Mouse (Mus musculus): ENCODE measurements around the gene Prpf4b. TPM values are rescaled to one million over a fixed set of nuclear protein-coding genes. Genes with fewer than 3 reads are reported as not detected.
"Not testable (repeated sequence)": the region's sequence is repeated elsewhere in the genome, so short reads cannot be mapped to it uniquely, and the experiment has no call there.

The Prpf4b gene
- polyA plus RNA-seq, 1 experiment = 15.3 TPM

GRCm38 (mm10) chr13:34876481-34876880 lies 1.4 kb downstream of the Prpf4b start:
- no peak overlapping the region; the same call in 1 of the 2 replicates for H3K27ac ChIP-seq (ENCODE audit: insufficient read depth, low read depth, low read length)

GRCm38 (mm10) chr13:34892871-34893270 lies 17.8 kb downstream of the Prpf4b start:
- no peak for TF ChIP-seq CTCF (conservative IDR thresholded peaks at IDR 0.05; ENCODE audit: insufficient read depth, insufficient read length, low read depth, low read length)
- no peak for TF ChIP-seq POLR2A (IDR thresholded peaks at IDR 0.05; ENCODE audit: low read depth, low read length)
- WGBS = 86% methylated on average over 1 of the region's 1 CpGs
- no peak for DNase-seq

More at GRCm38 (mm10) chr13:34876481-34876880, 1.4 kb downstream of the Prpf4b start:
- H3K4me1 ChIP-seq (ENCODE audit: control insufficient read depth, insufficient read depth, low read length) = peaks cover 6% of the 10 kb centered on the region; the same call in 1 of the 2 replicates
- TF ChIP-seq CTCF (conservative IDR thresholded peaks at IDR 0.05; ENCODE audit: insufficient read depth, insufficient read length, low read depth, low read length) (no peak), POLR2A (IDR thresholded peaks at IDR 0.05; ENCODE audit: low read depth, low read length) (no peak)
- WGBS = 3% methylated on average over 3 of the region's 3 CpGs
- H3K36me3 ChIP-seq (ENCODE audit: control insufficient read depth, insufficient read depth, low read length) = no peaks in the 10 kb centered on the region
- H3K4me3 ChIP-seq (ENCODE audit: insufficient read depth, low read depth, low read length) = peak overlapping the region; percentile 26; the same call in 1 of the 2 replicates
- DNase-seq = no peak
- H3K27me3 ChIP-seq (replicated peaks; ENCODE audit: control insufficient read depth, insufficient read depth, low read length) = no peaks in the 10 kb centered on the region

GRCm38 (mm10) chr13:34914614-34915013 lies 39.5 kb downstream of the Prpf4b start:
- H3K27me3 ChIP-seq (replicated peaks; ENCODE audit: control insufficient read depth, insufficient read depth, low read length) = no peaks in the 10 kb centered on the region
- no peak for TF ChIP-seq CTCF (conservative IDR thresholded peaks at IDR 0.05; ENCODE audit: insufficient read depth, insufficient read length, low read depth, low read length)
- no peak for TF ChIP-seq POLR2A (IDR thresholded peaks at IDR 0.05; ENCODE audit: low read depth, low read length)
- DNase-seq = no peak
- H3K36me3 ChIP-seq (ENCODE audit: control insufficient read depth, insufficient read depth, low read length) = no peaks in the 10 kb centered on the region
- no peak overlapping the region for H3K4me3 ChIP-seq (ENCODE audit: insufficient read depth, low read depth, low read length)
- peaks cover 7% of the 10 kb centered on the region; the same call in 1 of the 2 replicates for H3K4me1 ChIP-seq (ENCODE audit: control insufficient read depth, insufficient read depth, low read length)
- H3K27ac ChIP-seq (ENCODE audit: insufficient read depth, low read depth, low read length) = no peak overlapping the region
- 77% methylated on average over 9 of the region's 9 CpGs for WGBS

More at GRCm38 (mm10) chr13:34892871-34893270, 17.8 kb downstream of the Prpf4b start:
- Histone ChIP-seq H3K36me3 (ENCODE audit: control insufficient read depth, insufficient read depth, low read length) (peaks cover 8% of the 10 kb centered on the region), H3K4me3 (ENCODE audit: insufficient read depth, low read depth, low read length) (no peak overlapping the region), H3K27ac (ENCODE audit: insufficient read depth, low read depth, low read length) (no peak overlapping the region), H3K27me3 (replicated peaks; ENCODE audit: control insufficient read depth, insufficient read depth, low read length) (no peaks in the 10 kb centered on the region), H3K4me1 (ENCODE audit: control insufficient read depth, insufficient read depth, low read length) (no peaks in the 10 kb centered on the region)

- peak; percentile 32 for DNase-seq
- no peaks in the 10 kb centered on the region for H3K36me3 ChIP-seq (ENCODE audit: control insufficient read depth, insufficient read depth, low read length)
- H3K4me1 ChIP-seq (ENCODE audit: control insufficient read depth, insufficient read depth, low read length) = peaks cover 7% of the 10 kb centered on the region; the same call in 1 of the 2 replicates
- TF ChIP-seq CTCF (conservative IDR thresholded peaks at IDR 0.05; ENCODE audit: insufficient read depth, insufficient read length, low read depth, low read length) (no peak), POLR2A (IDR thresholded peaks at IDR 0.05; ENCODE audit: low read depth, low read length) (no peak)
- WGBS = 15% methylated on average over 37 of the region's 37 CpGs
- no peaks in the 10 kb centered on the region for H3K27me3 ChIP-seq (replicated peaks; ENCODE audit: control insufficient read depth, insufficient read depth, low read length)
- H3K27ac ChIP-seq (ENCODE audit: insufficient read depth, low read depth, low read length) = no peak overlapping the region
- peak overlapping the region; percentile 50 for H3K4me3 ChIP-seq (ENCODE audit: insufficient read depth, low read depth, low read length)
These were observed 41.5 kb downstream of the Prpf4b start for GRCm38 (mm10) chr13:34916520-34917167.

GRCm38 (mm10) chr13:34924210-34924609 lies 49.1 kb downstream of the Prpf4b start, which contains the start of the genes Fam217a and 4933417A18Rik:
TSS of gene Fam217a (minus strand) at chr13:34924310.
TSS of gene 4933417A18Rik (plus strand) at chr13:34924409.
- Histone ChIP-seq H3K36me3 (ENCODE audit: control insufficient read depth, insufficient read depth, low read length) (no peaks in the 10 kb centered on the region), H3K27me3 (replicated peaks; ENCODE audit: control insufficient read depth, insufficient read depth, low read length) (no peaks in the 10 kb centered on the region), H3K4me1 (ENCODE audit: control insufficient read depth, insufficient read depth, low read length) (no peaks in the 10 kb centered on the region), H3K4me3 (ENCODE audit: insufficient read depth, low read depth, low read length) (no peak within 1 kb of the TSS), H3K27ac (ENCODE audit: insufficient read depth, low read depth, low read length) (no peak within 1 kb of the TSS)
- DNase-seq = no peak
- 74% methylated on average over 4 of the region's 4 CpGs for WGBS
- TF ChIP-seq POLR2A (IDR thresholded peaks at IDR 0.05; ENCODE audit: low read depth, low read length) (no peak), CTCF (conservative IDR thresholded peaks at IDR 0.05; ENCODE audit: insufficient read depth, insufficient read length, low read depth, low read length) (no peak)

GRCm38 (mm10) chr13:34934931-34935644 lies 60.0 kb downstream of the Prpf4b start:
- Histone ChIP-seq H3K27ac (ENCODE audit: insufficient read depth, low read depth, low read length) (no peak overlapping the region), H3K4me1 (ENCODE audit: control insufficient read depth, insufficient read depth, low read length) (no peaks in the 10 kb centered on the region), H3K36me3 (ENCODE audit: control insufficient read depth, insufficient read depth, low read length) (no peaks in the 10 kb centered on the region), H3K27me3 (replicated peaks; ENCODE audit: control insufficient read depth, insufficient read depth, low read length) (no peaks in the 10 kb centered on the region), H3K4me3 (ENCODE audit: insufficient read depth, low read depth, low read length) (no peak overlapping the region)
- TF ChIP-seq CTCF (conservative IDR thresholded peaks at IDR 0.05; ENCODE audit: insufficient read depth, insufficient read length, low read depth, low read length) (no peak), POLR2A (IDR thresholded peaks at IDR 0.05; ENCODE audit: low read depth, low read length) (no peak)
- no peak for DNase-seq
- WGBS = 82% methylated on average over 10 of the region's 10 CpGs

GRCm38 (mm10) chr13:34942370-34942769 lies 67.3 kb downstream of the Prpf4b start:
- no peak for DNase-seq
- TF ChIP-seq POLR2A (IDR thresholded peaks at IDR 0.05; ENCODE audit: low read depth, low read length) (no peak), CTCF (conservative IDR thresholded peaks at IDR 0.05; ENCODE audit: insufficient read depth, insufficient read length, low read depth, low read length) (no peak)
- no peaks in the 10 kb centered on the region for H3K4me1 ChIP-seq (ENCODE audit: control insufficient read depth, insufficient read depth, low read length)

GRCm38 (mm10) chr13:34951437-34951836 lies 76.3 kb downstream of the Prpf4b start:
- WGBS = 93% methylated on average over 2 of the region's 2 CpGs
- DNase-seq; H3K27ac ChIP-seq (ENCODE audit: insufficient read depth, low read depth, low read length); H3K27me3 ChIP-seq (replicated peaks; ENCODE audit: control insufficient read depth, insufficient read depth, low read length); H3K4me1 ChIP-seq (ENCODE audit: control insufficient read depth, insufficient read depth, low read length); H3K4me3 ChIP-seq (ENCODE audit: insufficient read depth, low read depth, low read length); H3K36me3 ChIP-seq (ENCODE audit: control insufficient read depth, insufficient read depth, low read length): not testable (repeated sequence)

More at GRCm38 (mm10) chr13:34942370-34942769, 67.3 kb downstream of the Prpf4b start:
- no peak overlapping the region for H3K4me3 ChIP-seq (ENCODE audit: insufficient read depth, low read depth, low read length)
- H3K27me3 ChIP-seq (replicated peaks; ENCODE audit: control insufficient read depth, insufficient read depth, low read length) = no peaks in the 10 kb centered on the region
- no peak overlapping the region for H3K27ac ChIP-seq (ENCODE audit: insufficient read depth, low read depth, low read length)
- H3K36me3 ChIP-seq (ENCODE audit: control insufficient read depth, insufficient read depth, low read length) = no peaks in the 10 kb centered on the region

Data from kidney, adult 2 months (tissue).